Mouse (Mus musculus) forebrain, embryonic 15.5 days (tissue): Measurements from ENCODE around the gene Nudt22. TPM values are rescaled to one million over a fixed set of nuclear protein-coding genes. Genes with fewer than 3 reads are reported as not detected.
"Not testable (repeated sequence)": the region's sequence is repeated elsewhere in the genome, so short reads cannot be mapped to it uniquely, and the experiment has no call there.

Source experiments
- ATAC-seq: fragments of 200-750 bp; cut with Nextera tagmentation; replicated peaks from 2 replicates; pipeline ENCODE4 v1.8.0; 2017; ENCODE audit warnings: mild to moderate bottlenecking, moderate TSS enrichment, moderate library complexity
- H3K27ac ChIP-seq: fragments of 300-500 bp; sonication (generic); replicated peaks from 2 replicates; pipeline ENCODE4 v1.5.1; 2015; ENCODE audit warnings: mild to moderate bottlenecking, inconsistent platforms
- H3K27me3 ChIP-seq: fragments of 300-500 bp; sonication (generic); 2 replicates; pipeline ENCODE4 v1.6.1; 2015; ENCODE audit warnings: inconsistent platforms
- H3K36me3 ChIP-seq: fragments of 300-500 bp; sonication (generic); 2 replicates; pipeline ENCODE4 v1.6.1; 2015; ENCODE audit warnings: mild to moderate bottlenecking, inconsistent platforms
- H3K4me1 ChIP-seq: fragments of 300-500 bp; sonication (generic); 2 replicates; pipeline ENCODE4 v1.6.1; 2015; ENCODE audit warnings: inconsistent platforms
- H3K4me2 ChIP-seq: fragments of 300-500 bp; sonication (generic); replicated peaks from 2 replicates; pipeline ENCODE4 v1.6.1; 2015; ENCODE audit warnings: mild to moderate bottlenecking, inconsistent platforms
- H3K4me3 ChIP-seq: fragments of 300-500 bp; sonication (generic); 2 replicates; pipeline ENCODE4 v1.5.1; 2015; ENCODE audit warnings: mild to moderate bottlenecking, inconsistent platforms
- H3K9ac ChIP-seq: fragments of 300-500 bp; sonication (generic); replicated peaks from 2 replicates; pipeline ENCODE4 v1.6.1; 2015; ENCODE audit warnings: mild to moderate bottlenecking, inconsistent platforms
- H3K9me3 ChIP-seq: fragments of 300-500 bp; sonication (generic); 2 replicates; pipeline ENCODE4 v1.6.1; 2016; ENCODE audit warnings: inconsistent platforms
- WGBS: fragments of 180-500 bp; shearing (Covaris S2); methylation state at CpG from one replicate; pipeline ENCODE4 v1.1.7; 2015; ENCODE audit warnings: mixed read lengths; 5-methylcytosine and 5-hydroxymethylcytosine counted together
- polyA plus RNA-seq: library from polyadenylated mRNA; unstranded; fragments of >200 nt; fragmentation: Nextera tagmentation; extraction: Ambion mirVana; gene quantifications from 2 replicates; pipeline ENCODE4 v1.2.1, GENCODE M21; 2015

The Nudt22 gene
- polyA plus RNA-seq, 1 experiment from 2014 or later: 18.1 TPM

DNA sequence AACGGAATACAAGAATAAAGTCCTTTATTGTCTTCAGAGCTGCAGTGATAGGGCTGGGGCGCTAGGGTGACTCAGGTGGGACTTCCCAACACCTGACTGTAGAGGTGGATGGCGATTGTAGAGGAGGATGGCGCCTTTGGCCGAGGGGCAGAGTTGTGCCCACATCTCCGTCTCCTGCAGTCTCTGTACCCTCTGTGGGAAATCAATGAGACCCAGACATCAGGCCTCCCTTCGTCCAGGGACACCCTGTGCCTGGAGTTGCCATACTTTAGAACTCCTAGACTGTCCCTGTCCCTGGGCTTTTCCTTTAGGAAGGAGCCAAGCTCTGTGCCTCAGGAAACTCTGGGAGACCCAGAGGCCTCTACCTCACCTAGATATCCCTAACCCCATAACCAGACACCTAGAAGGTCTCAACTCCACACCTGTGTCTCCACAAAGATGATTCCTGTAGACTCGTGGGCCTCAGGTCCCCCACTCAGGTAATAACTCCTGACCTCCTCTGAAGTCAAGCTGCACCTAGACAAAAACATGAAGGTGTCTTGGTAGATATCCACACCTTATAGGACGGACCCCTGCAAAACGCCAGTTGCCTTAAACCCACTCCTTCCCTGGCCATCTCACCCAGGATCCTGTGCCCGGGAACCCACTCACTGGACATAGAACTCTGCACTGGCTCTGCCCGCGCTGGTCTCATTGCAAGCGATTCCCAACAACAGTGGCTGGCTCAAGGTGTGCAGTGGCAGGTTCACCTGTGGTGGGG is 2.7 kb downstream of the Nudt22 start:
- peak overlapping the region; percentile 60 for H3K27ac ChIP-seq
- WGBS: 59% methylated on average over 14 of the region's 14 CpGs
- peak overlapping the region; percentile 92 for H3K4me2 ChIP-seq
- H3K4me3 ChIP-seq: peak overlapping the region; percentile 60
- H3K9me3 ChIP-seq: no peaks in the 10 kb centered on the region
- peak; percentile 14; the same call in 1 of the 2 replicates for ATAC-seq
- peak overlapping the region; percentile 62 for H3K9ac ChIP-seq
- H3K4me1 ChIP-seq: peaks cover 42% of the 10 kb centered on the region
- H3K36me3 ChIP-seq: no peaks in the 10 kb centered on the region
- no peaks in the 10 kb centered on the region for H3K27me3 ChIP-seq

DNA sequence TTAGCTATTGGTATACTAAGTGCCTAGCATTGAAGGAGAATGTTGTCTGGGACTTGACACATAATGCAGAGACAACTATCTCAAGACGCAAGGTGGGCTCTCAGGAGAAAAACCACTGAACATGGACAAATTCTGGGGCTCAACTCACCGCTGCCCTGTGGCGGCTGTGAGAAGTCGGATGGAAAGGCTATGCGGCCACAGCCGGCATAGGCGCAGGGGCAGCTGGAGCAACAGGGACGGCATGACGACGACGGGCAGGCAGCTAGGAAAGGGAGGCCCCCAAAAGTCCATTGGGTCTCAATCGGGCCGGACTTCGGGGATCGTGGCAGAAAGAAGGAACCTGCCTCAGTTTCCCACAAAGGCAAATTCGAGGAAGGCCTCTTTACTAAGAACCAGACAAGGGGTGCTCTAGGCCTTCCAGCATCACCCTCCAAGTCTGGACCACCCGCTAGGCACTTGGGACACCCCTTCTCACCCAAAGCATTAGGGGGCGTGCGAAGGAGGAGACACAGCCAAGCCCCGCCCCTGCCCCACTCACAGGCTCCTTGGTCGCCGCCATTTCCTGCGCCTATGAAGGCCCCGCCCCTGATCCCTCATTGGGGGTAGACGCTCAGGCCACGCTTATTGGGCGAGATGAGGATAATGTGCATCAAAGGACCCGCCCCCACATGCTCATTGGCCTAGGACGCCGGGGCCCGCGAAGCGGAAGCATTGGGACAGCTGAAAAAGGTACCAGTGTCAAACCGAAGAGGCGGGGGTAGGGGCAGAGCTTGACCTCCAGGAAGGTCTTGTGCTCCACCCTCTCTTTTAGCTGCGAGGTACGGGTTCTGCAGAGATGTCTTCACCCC is 3.7 kb downstream of the Nudt22 start, which contains the start of gene Dnajc4:
Gene Dnajc4, minus strand, starts transcription at position 562 of the 848 bp plus-strand sequence.
- no peaks in the 10 kb centered on the region for H3K27me3 ChIP-seq
- peak within 1 kb of the TSS; percentile 92 for H3K4me2 ChIP-seq
- peak; percentile 95 for ATAC-seq
- no peaks in the 10 kb centered on the region for H3K36me3 ChIP-seq
- peak within 1 kb of the TSS; percentile 62 for H3K9ac ChIP-seq
- peaks cover 48% of the 10 kb centered on the region for H3K4me1 ChIP-seq
- 1% methylated on average over 37 of the region's 37 CpGs for WGBS
- peak within 1 kb of the TSS; percentile 60 for H3K27ac ChIP-seq
- no peaks in the 10 kb centered on the region for H3K9me3 ChIP-seq
- H3K4me3 ChIP-seq: peak within 1 kb of the TSS; percentile 60

DNA sequence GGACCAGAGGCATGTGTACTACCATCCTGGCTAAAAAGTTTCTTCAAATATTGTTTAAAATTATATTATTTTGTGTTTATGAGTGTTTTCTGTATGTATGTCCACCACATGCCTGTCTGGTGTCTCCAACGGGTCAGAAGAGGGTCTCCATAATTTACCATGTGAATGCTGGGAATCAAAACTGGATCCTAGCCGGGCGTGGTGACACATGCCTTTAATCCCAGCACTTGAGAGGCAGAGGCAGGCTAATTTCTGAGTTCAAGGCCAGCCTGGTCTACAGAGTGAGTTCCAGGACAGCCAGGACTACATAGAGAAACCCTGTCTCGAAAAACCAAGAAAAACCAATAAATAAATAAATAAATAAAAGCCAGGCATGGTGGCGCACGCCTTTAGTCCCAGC is 4.8 kb downstream of the Nudt22 start:
- H3K4me1 ChIP-seq: peaks cover 47% of the 10 kb centered on the region
- H3K4me2 ChIP-seq, H3K27ac ChIP-seq, H3K9me3 ChIP-seq, ATAC-seq, H3K36me3 ChIP-seq, H3K4me3 ChIP-seq, H3K27me3 ChIP-seq, H3K9ac ChIP-seq: not testable (repeated sequence)
- 92% methylated on average over 6 of the region's 6 CpGs for WGBS

DNA sequence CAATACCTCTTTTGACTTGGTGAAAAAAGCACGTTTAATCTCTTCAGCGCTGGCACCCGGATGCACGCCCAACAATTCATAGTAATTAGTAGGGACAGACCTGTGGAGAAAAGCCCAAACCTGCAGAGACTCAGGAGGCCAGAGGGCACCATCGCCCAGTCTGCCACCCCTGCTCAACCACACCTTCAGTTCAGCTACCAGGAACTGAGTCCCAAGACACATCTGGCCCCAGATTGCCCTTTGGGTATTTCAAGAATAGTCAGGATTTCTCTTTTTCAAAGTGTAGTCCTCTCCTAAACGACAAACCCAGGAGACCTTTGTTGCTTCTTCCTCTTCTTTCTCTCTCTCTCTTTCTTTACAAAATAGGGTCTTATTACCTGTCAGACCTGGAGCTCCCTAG is 5.2 kb downstream of the Nudt22 start:
- H3K36me3 ChIP-seq: no peaks in the 10 kb centered on the region
- no peak overlapping the region for H3K4me2 ChIP-seq
- no peaks in the 10 kb centered on the region for H3K27me3 ChIP-seq
- no peaks in the 10 kb centered on the region for H3K9me3 ChIP-seq
- ATAC-seq: no peak
- H3K4me1 ChIP-seq: peaks cover 47% of the 10 kb centered on the region
- no peak overlapping the region for H3K9ac ChIP-seq
- 85% methylated on average over 6 of the region's 6 CpGs for WGBS
- H3K27ac ChIP-seq: no peak overlapping the region
- H3K4me3 ChIP-seq: no peak overlapping the region

DNA sequence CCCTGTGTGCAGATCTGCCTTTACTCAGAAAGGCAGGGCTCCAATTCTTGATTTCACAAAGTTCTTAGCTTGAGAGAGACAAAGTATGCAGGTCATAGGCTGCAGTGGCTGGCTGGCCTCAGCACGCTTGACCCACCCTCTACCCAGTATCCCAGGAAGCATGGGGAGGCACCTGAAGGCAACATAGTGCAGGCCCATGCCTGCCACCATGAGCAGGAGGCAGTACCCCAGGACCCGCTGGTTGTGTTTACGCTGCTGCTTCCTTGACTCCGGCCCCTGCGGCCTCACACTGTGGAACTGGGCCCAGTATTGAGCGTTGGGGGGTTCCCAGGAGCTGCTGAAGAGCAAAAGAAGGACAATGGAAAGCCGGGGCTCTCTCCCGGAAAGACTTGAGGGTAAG is 6.7 kb downstream of the Nudt22 start:
- Histone ChIP-seq H3K27ac (no peak overlapping the region), H3K4me3 (no peak overlapping the region), H3K4me2 (no peak overlapping the region), H3K9me3 (no peaks in the 10 kb centered on the region), H3K9ac (no peak overlapping the region), H3K27me3 (no peaks in the 10 kb centered on the region), H3K36me3 (0 out of 2 replicates have a peak, but pooled peaks cover 4% of the 10 kb centered on the region), H3K4me1 (peaks cover 33% of the 10 kb centered on the region)
- WGBS: 89% methylated on average over 8 of the region's 8 CpGs
- ATAC-seq: no peak

DNA sequence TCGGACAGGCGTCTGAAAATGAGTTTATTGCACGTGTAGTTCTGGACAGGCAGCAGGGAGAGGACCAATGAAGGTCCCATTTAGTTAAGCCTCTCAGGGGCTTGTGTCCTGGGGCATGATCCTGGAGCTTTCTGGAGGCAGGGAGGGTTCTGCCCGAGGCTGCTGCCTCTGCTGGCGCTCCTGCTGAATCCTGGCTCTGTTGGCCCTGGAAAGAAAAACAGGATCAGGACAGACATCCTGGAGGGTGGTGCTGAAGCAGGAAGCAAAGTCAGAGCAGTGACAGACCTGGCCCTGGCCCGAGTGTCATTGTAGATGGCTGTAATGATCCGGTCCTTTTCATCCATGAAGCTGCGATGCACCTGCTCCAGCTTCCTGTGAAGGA is 8.0 kb downstream of the Nudt22 start:
- Histone ChIP-seq H3K27ac (peak overlapping the region; percentile 66), H3K4me3 (peak overlapping the region; percentile 79), H3K27me3 (no peaks in the 10 kb centered on the region), H3K4me2 (peak overlapping the region; percentile 75), H3K36me3 (0 out of 2 replicates have a peak, but pooled peaks cover 9% of the 10 kb centered on the region), H3K4me1 (peaks cover 29% of the 10 kb centered on the region), H3K9ac (peak overlapping the region; percentile 74), H3K9me3 (no peaks in the 10 kb centered on the region)
- ATAC-seq: no peak
- 5% methylated on average over 8 of the region's 8 CpGs for WGBS

DNA sequence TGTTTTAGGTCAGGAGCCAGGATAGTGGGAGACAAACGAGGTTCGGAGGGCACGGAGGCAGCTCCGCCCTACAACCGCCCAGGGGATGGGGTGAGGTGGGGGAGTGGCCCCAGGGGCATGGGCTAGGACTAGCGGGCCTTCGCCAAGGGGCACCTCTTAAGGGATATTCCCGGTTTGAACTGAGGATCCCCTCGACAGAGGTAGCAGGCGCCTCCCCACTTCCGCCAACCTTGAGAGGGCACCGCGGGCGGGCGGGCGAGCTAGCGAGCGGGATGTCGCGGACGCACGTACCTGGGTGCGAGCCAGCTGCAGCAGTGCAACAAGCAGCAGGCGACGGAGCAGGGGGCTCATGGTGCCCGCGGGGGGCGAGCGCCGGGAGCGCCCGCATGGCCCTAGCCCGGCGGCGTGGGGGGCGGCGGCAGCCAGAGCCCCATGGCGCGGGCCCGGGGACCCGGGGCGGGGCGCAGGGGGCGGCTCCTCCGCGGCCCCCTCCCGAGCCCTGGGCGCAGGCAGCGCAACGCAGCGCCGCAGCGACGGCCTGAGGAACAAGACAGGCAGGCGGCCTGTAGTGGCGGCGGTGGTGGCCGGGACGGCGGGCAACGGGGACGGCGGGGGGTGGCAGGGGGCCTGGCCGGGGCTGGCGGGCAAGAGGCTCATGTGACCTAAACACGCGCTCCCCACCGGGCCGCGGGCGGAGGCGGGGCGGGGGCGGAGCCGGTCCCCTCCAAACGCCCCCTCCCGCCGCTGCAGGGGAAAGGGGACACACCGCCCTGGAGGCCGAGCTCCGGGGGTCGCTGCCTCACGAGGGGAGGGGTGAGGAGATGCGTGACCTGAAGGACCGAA is 8.6 kb downstream of the Nudt22 start, which contains the start of gene Vegfb:
Gene Vegfb, minus strand, starts transcription at position 591 of the 843 bp plus-strand sequence.
- Histone ChIP-seq H3K27me3 (no peaks in the 10 kb centered on the region), H3K9me3 (no peaks in the 10 kb centered on the region), H3K4me3 (peak within 1 kb of the TSS; percentile 79), H3K27ac (peak within 1 kb of the TSS; percentile 66), H3K4me1 (peaks cover 26% of the 10 kb centered on the region), H3K9ac (peak within 1 kb of the TSS; percentile 74), H3K36me3 (peaks cover 13% of the 10 kb centered on the region), H3K4me2 (peak within 1 kb of the TSS; percentile 75)
- peak; percentile 62 for ATAC-seq
- WGBS: under 1% methylated on average over 60 of the region's 85 CpGs

DNA sequence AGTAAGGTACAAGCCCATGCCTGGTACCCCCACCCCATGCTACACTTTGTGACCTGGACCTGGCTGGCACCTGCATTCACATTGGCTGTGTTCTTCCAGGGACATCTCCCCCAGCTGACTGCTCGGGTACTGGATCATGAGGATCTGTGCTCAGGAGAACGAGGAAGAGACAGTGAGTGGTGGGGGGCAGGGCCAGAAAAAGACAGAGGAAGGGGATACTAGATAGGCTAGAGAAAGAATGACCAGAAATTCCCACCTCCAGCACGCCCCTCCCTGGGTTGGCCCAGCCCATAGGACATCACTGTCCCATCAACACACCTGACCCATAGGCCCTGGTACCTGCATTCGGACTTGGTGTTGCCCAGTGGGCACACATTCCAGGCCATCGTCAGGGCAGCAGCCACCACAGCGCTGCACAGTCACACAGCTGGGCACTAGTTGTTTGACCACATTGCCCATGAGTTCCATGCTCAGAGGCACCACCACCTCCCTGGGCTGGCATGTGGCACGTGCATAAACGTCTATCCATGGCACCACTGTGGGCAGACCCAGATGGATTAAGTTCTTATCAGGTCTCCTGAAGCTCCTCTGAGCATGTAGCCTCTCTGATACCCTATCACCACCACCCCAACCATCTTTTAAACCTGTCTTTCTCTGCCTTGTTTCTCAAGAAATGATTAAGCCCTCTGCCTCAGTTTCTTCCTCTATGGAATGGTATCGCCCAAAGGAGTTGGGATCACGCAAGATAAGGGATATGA is 9.8 kb downstream of the Nudt22 start:
- H3K4me1 ChIP-seq: peaks cover 24% of the 10 kb centered on the region
- H3K4me2 ChIP-seq: peak overlapping the region; percentile 75
- no peak for ATAC-seq
- no peak overlapping the region for H3K27ac ChIP-seq
- no peaks in the 10 kb centered on the region for H3K9me3 ChIP-seq
- no peaks in the 10 kb centered on the region for H3K27me3 ChIP-seq
- peak overlapping the region; percentile 79 for H3K4me3 ChIP-seq
- H3K9ac ChIP-seq: peak overlapping the region; percentile 74; the same call in 1 of the 2 replicates
- WGBS: 74% methylated on average over 10 of the region's 10 CpGs
- H3K36me3 ChIP-seq: peaks cover 16% of the 10 kb centered on the region

DNA sequence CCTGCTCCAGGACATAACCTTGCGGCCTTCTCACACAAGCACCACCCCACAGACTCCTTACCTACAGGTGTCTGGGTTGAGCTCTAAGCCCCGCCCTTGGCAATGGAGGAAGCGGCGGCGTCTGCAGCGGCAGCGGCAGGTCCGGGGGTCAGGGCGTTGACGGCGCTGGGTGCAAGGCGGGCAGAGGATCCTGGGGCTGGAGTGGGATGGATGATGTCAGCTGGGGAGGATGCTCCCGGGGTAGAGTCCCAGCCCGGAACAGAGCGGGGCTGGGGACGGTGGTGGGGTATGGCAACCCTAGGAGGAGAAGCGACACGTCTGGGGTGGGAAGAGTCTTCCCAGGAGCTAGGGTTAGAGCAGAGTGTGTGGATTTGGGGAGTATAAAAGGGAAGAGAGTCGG is 10.6 kb downstream of the Nudt22 start:
- no peak overlapping the region for H3K4me2 ChIP-seq
- H3K4me1 ChIP-seq: peaks cover 30% of the 10 kb centered on the region
- no peak for ATAC-seq
- H3K36me3 ChIP-seq: peaks cover 16% of the 10 kb centered on the region
- no peaks in the 10 kb centered on the region for H3K9me3 ChIP-seq
- H3K27me3 ChIP-seq: no peaks in the 10 kb centered on the region
- H3K4me3 ChIP-seq: no peak overlapping the region
- no peak overlapping the region for H3K27ac ChIP-seq
- H3K9ac ChIP-seq: no peak overlapping the region
- 91% methylated on average over 19 of the region's 19 CpGs for WGBS

DNA sequence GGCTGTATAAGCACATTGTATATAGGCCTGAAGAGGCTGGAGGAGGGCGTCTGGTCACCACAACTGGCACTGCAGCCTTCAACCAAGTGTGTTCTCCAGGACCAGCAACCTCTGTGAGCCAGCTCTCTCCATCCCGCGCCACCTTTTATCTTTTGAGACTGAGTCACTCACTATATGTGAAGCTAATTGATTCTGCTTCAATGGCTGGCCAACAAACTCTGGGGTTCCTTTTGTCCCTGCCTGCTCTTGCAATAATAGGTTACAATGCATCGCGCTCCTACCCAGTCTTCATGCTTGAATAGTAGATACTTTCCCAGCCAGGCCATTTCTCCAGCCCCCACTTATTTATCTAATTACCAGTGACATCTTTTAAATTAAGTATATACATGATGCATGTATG is 12.3 kb downstream of the Nudt22 start:
- H3K9ac ChIP-seq: no peak overlapping the region
- H3K4me3 ChIP-seq: no peak overlapping the region
- H3K4me2 ChIP-seq: no peak overlapping the region
- H3K4me1 ChIP-seq: peaks cover 41% of the 10 kb centered on the region
- no peaks in the 10 kb centered on the region for H3K27me3 ChIP-seq
- no peak overlapping the region for H3K27ac ChIP-seq
- H3K36me3 ChIP-seq: peaks cover 16% of the 10 kb centered on the region
- ATAC-seq: no peak
- no peaks in the 10 kb centered on the region for H3K9me3 ChIP-seq
- WGBS: 12% methylated on average over 5 of the region's 5 CpGs

DNA sequence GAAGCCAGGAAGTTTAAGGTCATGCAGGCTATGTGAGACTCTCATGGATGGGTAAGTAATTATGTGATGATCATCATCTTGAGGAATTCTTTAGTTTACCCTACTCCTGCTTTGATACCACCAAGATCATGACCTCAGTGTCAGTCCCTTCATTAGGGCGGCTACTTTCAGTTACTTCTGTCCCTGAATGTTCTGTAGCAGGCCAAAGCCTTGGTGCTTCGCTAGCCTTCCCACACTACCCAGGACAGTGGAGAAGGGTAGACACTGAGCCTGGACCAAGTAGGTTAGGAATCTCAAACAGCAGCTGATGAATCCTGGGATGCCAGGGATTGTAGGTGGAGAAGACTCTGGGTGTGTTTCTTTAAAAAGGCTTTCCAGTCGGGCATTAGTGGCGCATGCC is 14.5 kb downstream of the Nudt22 start:
- 0 out of 2 replicates have a peak overlapping the region, but pooled peaks have one; percentile 6 for H3K4me3 ChIP-seq
- peaks cover 31% of the 10 kb centered on the region for H3K36me3 ChIP-seq
- WGBS: 88% methylated on average over 4 of the region's 4 CpGs
- H3K4me2 ChIP-seq: no peak overlapping the region
- H3K4me1 ChIP-seq: peaks cover 46% of the 10 kb centered on the region
- H3K9ac ChIP-seq: no peak overlapping the region
- ATAC-seq: no peak
- H3K9me3 ChIP-seq: no peaks in the 10 kb centered on the region
- H3K27me3 ChIP-seq: no peaks in the 10 kb centered on the region
- H3K27ac ChIP-seq: no peak overlapping the region
